Mouse (Mus musculus) c-Kit-negative CD71-positive TER-119-positive erythroid progenitor cells, embryonic 14.5 days (primary cell): ENCODE results near the gene Yars.

Experiments
- DNase-seq: peaks from one replicate; pipeline ENCODE4 v3.0.0-alpha.2; 2013; ENCODE audit warnings: low read depth, low spot score

Gene Yars

GRCm38 (mm10) chr4:129227170-129227984 is 37.8 kb downstream of the Yars start:
- no peak for DNase-seq

GRCm38 (mm10) chr4:129227985-129228381 is 38.4 kb downstream of the Yars start:
- no peak for DNase-seq

GRCm38 (mm10) chr4:129230926-129231325 is 41.4 kb downstream of the Yars start:
- DNase-seq = no peak

GRCm38 (mm10) chr4:129231594-129232450 is 42.3 kb downstream of the Yars start:
- DNase-seq = no peak

GRCm38 (mm10) chr4:129232561-129233360 is 43.2 kb downstream of the Yars start:
- no peak for DNase-seq

- DNase-seq = peak; percentile 42
Measured at GRCm38 (mm10) chr4:129234488-129234887, 44.9 kb downstream of the Yars start.

- DNase-seq = peak; percentile 54
Measured at GRCm38 (mm10) chr4:129235147-129235546, 45.6 kb downstream of the Yars start.

- DNase-seq = no peak
Measured at GRCm38 (mm10) chr4:129236236-129236813, 46.8 kb downstream of the Yars start.

GRCm38 (mm10) chr4:129237843-129238441 is 48.4 kb downstream of the Yars start:
- DNase-seq = no peak

- DNase-seq = no peak
Measured at GRCm38 (mm10) chr4:129238579-129239016, 49.0 kb downstream of the Yars start.

- peak; percentile 44 for DNase-seq
Measured at GRCm38 (mm10) chr4:129239075-129239474, 49.5 kb downstream of the Yars start.

GRCm38 (mm10) chr4:129241898-129242297 is 52.3 kb downstream of the Yars start:
- no peak for DNase-seq

GRCm38 (mm10) chr4:129242327-129242726 is 52.8 kb downstream of the Yars start:
- no peak for DNase-seq

- no peak for DNase-seq
Measured at GRCm38 (mm10) chr4:129242761-129243160, 53.2 kb downstream of the Yars start.

GRCm38 (mm10) chr4:129244802-129245201 is 55.2 kb downstream of the Yars start:
- DNase-seq = no peak

- no peak for DNase-seq
Measured at GRCm38 (mm10) chr4:129246360-129247301, 57.1 kb downstream of the Yars start.

- DNase-seq = no peak
Measured at GRCm38 (mm10) chr4:129247381-129248242, 58.1 kb downstream of the Yars start.

GRCm38 (mm10) chr4:129248243-129248767 is 58.7 kb downstream of the Yars start:
- no peak for DNase-seq

GRCm38 (mm10) chr4:129249288-129249687 is 59.7 kb downstream of the Yars start:
- no peak for DNase-seq
